Mouse (Mus musculus) adrenal gland, adult 10 weeks (tissue): Measurements from ENCODE around the gene Amelx. TPM values are rescaled to one million over a fixed set of nuclear protein-coding genes. Genes with fewer than 3 reads are reported as not detected.

Source experiments
- polyA plus RNA-seq: library from polyadenylated mRNA; stranded (reverse); fragments of 350-450 nt; fragmentation: Illumina TruSeq; extraction: RNeasy Lipid Tissue Mini Kit (QIAGEN cat#74804); gene quantifications from one replicate; pipeline ENCODE4 v1.2.3, GENCODE M21; 2014; ENCODE audit warnings: low read depth, low replicate concordance

The Amelx gene
- not detected for polyA plus RNA-seq

GRCm38 (mm10) chrX:169187100-169187499, at the start of gene Amelx:
Gene Amelx (minus strand): TSS chrX:169187200.

Other genes with a start within 250 kb of the Amelx start
- gene Hccs, start 133.2 kb upstream of the Amelx start, polyA plus RNA-seq, result 92.0 TPM